Mouse (Mus musculus): ENCODE data around the gene Rhbdf2.

Gene Rhbdf2

GRCm38 (mm10) chr11:116552194-116552593 lies 74.6 kb downstream of the Rhbdf2 start:
- no peak for DNase-seq (ENCODE audit: low read depth, low spot score)

GRCm38 (mm10) chr11:116550748-116551147 lies 76.1 kb downstream of the Rhbdf2 start:
- DNase-seq (ENCODE audit: low read depth, low spot score): no peak

- DNase-seq (ENCODE audit: low read depth, low spot score): no peak
These were observed 77.4 kb downstream of the Rhbdf2 start for GRCm38 (mm10) chr11:116549273-116550038.

GRCm38 (mm10) chr11:116548780-116549179 lies 78.0 kb downstream of the Rhbdf2 start:
- no peak for DNase-seq (ENCODE audit: low read depth, low spot score)
